Mouse (Mus musculus) hindbrain, postnatal 0 days (tissue): ENCODE data around the gene Actn3. TPM values are rescaled to one million over a fixed set of nuclear protein-coding genes. Genes with fewer than 3 reads are reported as not detected.

Source experiments
- ATAC-seq: fragments of 200-750 bp; cut with Nextera tagmentation; 2 replicates; pipeline ENCODE4 v1.8.0; 2017; ENCODE audit warnings: mild to moderate bottlenecking, moderate TSS enrichment, moderate library complexity
- DNase-seq: peaks from one replicate; pipeline ENCODE4 v3.0.0-alpha.2; 2015; ENCODE audit warnings: low spot score
- H3K27ac ChIP-seq: fragments of 300-500 bp; sonication (generic); 2 replicates; pipeline ENCODE4 v1.5.1; 2014; ENCODE audit warnings: mild to moderate bottlenecking
- H3K27me3 ChIP-seq: fragments of 300-500 bp; sonication (generic); 2 replicates; pipeline ENCODE4 v1.6.1; 2014; ENCODE audit warnings: low read length, mixed read lengths; ENCODE audit not compliant: insufficient read depth
- H3K36me3 ChIP-seq: fragments of 300-500 bp; sonication (generic); 2 replicates; pipeline ENCODE4 v1.6.1; 2014; ENCODE audit warnings: low read length, mixed read lengths; ENCODE audit not compliant: insufficient read depth
- H3K4me1 ChIP-seq: fragments of 300-500 bp; sonication (generic); 2 replicates; pipeline ENCODE4 v1.6.1; 2014; ENCODE audit warnings: antibody characterized with exemption, low read length, mixed read lengths; ENCODE audit not compliant: insufficient read depth
- H3K4me2 ChIP-seq: fragments of 300-500 bp; sonication (generic); 2 replicates; pipeline ENCODE4 v1.6.1; 2014; ENCODE audit warnings: low read depth, mild to moderate bottlenecking, low read length, moderate library complexity, mixed read lengths
- H3K4me3 ChIP-seq: fragments of 300-500 bp; sonication (generic); 2 replicates; pipeline ENCODE4 v1.5.1; 2014; ENCODE audit warnings: low read length
- H3K9ac ChIP-seq: fragments of 300-500 bp; sonication (generic); replicated peaks from 2 replicates; pipeline ENCODE4 v1.6.1; 2014; ENCODE audit warnings: mild to moderate bottlenecking, low read length, moderate library complexity, mixed read lengths
- H3K9me3 ChIP-seq: fragments of 300-500 bp; sonication (generic); 2 replicates; pipeline ENCODE4 v1.6.1; 2016; ENCODE audit warnings: low read length, mixed read lengths
- CTCF ChIP-seq: IDR thresholded peaks from 2 replicates; pipeline ENCODE4 v1.5.1; 2016; ENCODE audit warnings: antibody characterized with exemption, control low read depth, low read depth
- WGBS: fragments of 180-500 bp; shearing (Covaris S2); extraction: QIAGEN DNeasy Blood & Tissue Kit; methylation state at CpG from one replicate; pipeline ENCODE4 v1.1.7; 2014; 5-methylcytosine and 5-hydroxymethylcytosine counted together
- polyA plus RNA-seq: library from polyadenylated mRNA; unstranded; fragments of >200 nt; fragmentation: Nextera tagmentation; extraction: Ambion mirVana; gene quantifications from 2 replicates; pipeline ENCODE4 v1.2.1, GENCODE M21; 2015
- total RNA-seq: library from RNA; depleted of rRNA; stranded (reverse); fragments of >200 nt; gene quantifications from 2 replicates; pipeline ENCODE4 v1.2.3, GENCODE M21; 2014

Gene Actn3
- total and polyA plus RNA-seq, 2 experiments from 2014 or later = 3.8 to 6.8 TPM

DNA sequence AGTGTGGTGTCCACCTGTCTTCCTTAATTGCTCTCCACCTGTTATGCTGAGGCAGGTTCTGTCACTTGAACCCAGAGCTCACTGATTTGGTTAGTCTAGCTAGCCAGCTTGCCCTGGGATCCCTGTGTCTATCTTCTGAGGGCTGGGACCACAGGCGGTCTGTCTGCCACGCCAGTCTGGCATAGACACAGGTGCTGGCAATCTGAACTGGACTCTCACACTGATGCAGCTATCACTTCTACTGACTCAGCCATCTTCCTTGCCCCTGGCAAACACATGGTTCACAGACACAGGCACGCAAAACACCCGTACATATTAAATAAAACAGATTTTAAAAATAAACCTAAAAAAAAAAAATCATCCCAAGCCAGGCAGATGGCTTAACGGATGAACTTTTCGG is 40.7 kb downstream of the Actn3 start:
- H3K4me2 ChIP-seq = no peak overlapping the region
- no peak overlapping the region for H3K4me3 ChIP-seq
- H3K4me1 ChIP-seq = peaks cover 6% of the 10 kb centered on the region; the same call in 1 of the 2 replicates
- peaks cover 13% of the 10 kb centered on the region; the same call in 1 of the 2 replicates for H3K27me3 ChIP-seq
- H3K36me3 ChIP-seq = no peaks in the 10 kb centered on the region; the same call in 1 of the 2 replicates
- H3K9ac ChIP-seq = no peak overlapping the region
- no peak for TF ChIP-seq CTCF
- no peak for DNase-seq
- WGBS = 86% methylated on average over 6 of the region's 6 CpGs
- no peak overlapping the region for H3K27ac ChIP-seq
- ATAC-seq = no peak
- no peaks in the 10 kb centered on the region for H3K9me3 ChIP-seq

GRCm38 (mm10) chr19:4836096-4836495 is 41.6 kb downstream of the Actn3 start:
- DNase-seq (no peak), ATAC-seq (no peak)
- no peak overlapping the region for H3K4me3 ChIP-seq
- peaks cover 6% of the 10 kb centered on the region; the same call in 1 of the 2 replicates for H3K4me1 ChIP-seq
- H3K4me2 ChIP-seq = no peak overlapping the region
- H3K27me3 ChIP-seq = peaks cover 11% of the 10 kb centered on the region; the same call in 1 of the 2 replicates
- H3K9ac ChIP-seq = no peak overlapping the region
- no peak overlapping the region for H3K27ac ChIP-seq
- WGBS = 72% methylated on average over 2 of the region's 2 CpGs
- no peaks in the 10 kb centered on the region for H3K9me3 ChIP-seq
- TF ChIP-seq CTCF = no peak
- no peaks in the 10 kb centered on the region; the same call in 1 of the 2 replicates for H3K36me3 ChIP-seq

DNA sequence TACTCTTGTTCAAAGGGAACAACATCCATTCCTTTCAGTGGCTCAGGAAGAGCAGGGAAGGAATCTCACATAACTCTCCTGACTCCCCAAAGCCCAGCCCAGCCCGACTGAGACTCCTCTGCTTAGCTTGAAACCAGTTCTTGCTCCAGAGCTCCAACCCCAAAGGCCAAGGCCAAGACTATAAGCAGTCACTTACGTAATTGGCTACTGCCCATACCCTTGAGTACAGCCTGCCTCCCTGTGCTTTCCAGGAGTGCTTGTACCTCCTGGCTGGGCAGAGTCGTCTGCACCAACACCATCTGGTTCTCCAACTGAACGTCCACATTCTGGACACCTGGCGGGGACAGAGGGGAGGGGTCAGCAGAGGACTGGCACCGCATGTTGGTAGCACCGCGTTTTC is 43.7 kb downstream of the Actn3 start:
- WGBS = 80% methylated on average over 8 of the region's 8 CpGs
- ATAC-seq = no peak
- Histone ChIP-seq H3K4me1 (peaks cover 9% of the 10 kb centered on the region; the same call in 1 of the 2 replicates), H3K9me3 (no peaks in the 10 kb centered on the region), H3K27me3 (no peaks in the 10 kb centered on the region), H3K27ac (no peak overlapping the region), H3K4me3 (no peak overlapping the region), H3K36me3 (no peaks in the 10 kb centered on the region; the same call in 1 of the 2 replicates), H3K9ac (no peak overlapping the region), H3K4me2 (no peak overlapping the region)
- DNase-seq = no peak
- no peak for TF ChIP-seq CTCF

GRCm38 (mm10) chr19:4829156-4829555 is 48.6 kb downstream of the Actn3 start:
- H3K27me3 ChIP-seq = no peaks in the 10 kb centered on the region
- DNase-seq = peak; percentile 70
- H3K27ac ChIP-seq = 0 out of 2 replicates have a peak overlapping the region, but pooled peaks have one; percentile 15
- H3K4me3 ChIP-seq = no peak overlapping the region
- H3K4me1 ChIP-seq = 0 out of 2 replicates have a peak, but pooled peaks cover 3% of the 10 kb centered on the region
- ATAC-seq = peak; percentile 76
- H3K4me2 ChIP-seq = no peak overlapping the region
- peaks cover 8% of the 10 kb centered on the region; the same call in 1 of the 2 replicates for H3K36me3 ChIP-seq
- H3K9me3 ChIP-seq = no peaks in the 10 kb centered on the region
- TF ChIP-seq CTCF = 0 out of 2 replicates have a peak, but pooled peaks have one; percentile 4
- no peak overlapping the region for H3K9ac ChIP-seq
- 45% methylated on average over 7 of the region's 7 CpGs for WGBS

- ATAC-seq (no peak), DNase-seq (no peak)
- H3K9ac ChIP-seq = no peak overlapping the region
- WGBS = 65% methylated on average over 16 of the region's 16 CpGs
- no peak overlapping the region for H3K4me2 ChIP-seq
- 0 out of 2 replicates have a peak, but pooled peaks cover 3% of the 10 kb centered on the region for H3K4me1 ChIP-seq
- H3K4me3 ChIP-seq = no peak overlapping the region
- peaks cover 8% of the 10 kb centered on the region; the same call in 1 of the 2 replicates for H3K36me3 ChIP-seq
- H3K27me3 ChIP-seq = no peaks in the 10 kb centered on the region
- TF ChIP-seq CTCF = no peak
- H3K27ac ChIP-seq = no peak overlapping the region
- H3K9me3 ChIP-seq = no peaks in the 10 kb centered on the region
These were observed 49.1 kb downstream of the Actn3 start for GRCm38 (mm10) chr19:4828444-4829114.

- Histone ChIP-seq H3K9ac (no peak overlapping the region), H3K4me2 (no peak overlapping the region), H3K4me3 (no peak overlapping the region), H3K9me3 (no peaks in the 10 kb centered on the region), H3K4me1 (no peaks in the 10 kb centered on the region), H3K27me3 (no peaks in the 10 kb centered on the region), H3K27ac (no peak overlapping the region), H3K36me3 (peaks cover 8% of the 10 kb centered on the region; the same call in 1 of the 2 replicates)
- ATAC-seq (peak; percentile 92), DNase-seq (peak; percentile 88)
- WGBS = 46% methylated on average over 5 of the region's 5 CpGs
- TF ChIP-seq CTCF = peak; percentile 40
These were observed 56.9 kb downstream of the Actn3 start for GRCm38 (mm10) chr19:4820678-4821303.
